Mouse (Mus musculus) embryonic facial prominence, embryonic 10.5 days (tissue): ENCODE measurements around the gene Klhl31. TPM values are rescaled to one million over a fixed set of nuclear protein-coding genes. Genes with fewer than 3 reads are reported as not detected.

Experiments
- DNase-seq: peaks from one replicate; pipeline ENCODE4 v3.0.0-alpha.2; 2017; ENCODE audit warnings: low spot score
- H3K27ac ChIP-seq: fragments of 300-500 bp; sonication (generic); replicated peaks from 2 replicates; pipeline ENCODE4 v1.5.1; 2016; ENCODE audit warnings: mild to moderate bottlenecking
- H3K27me3 ChIP-seq: fragments of 300-500 bp; sonication (generic); replicated peaks from 2 replicates; pipeline ENCODE4 v1.6.1; 2016; ENCODE audit warnings: low read depth, mild to moderate bottlenecking; ENCODE audit not compliant: poor library complexity, severe bottlenecking
- H3K36me3 ChIP-seq: fragments of 300-500 bp; sonication (generic); replicated peaks from 2 replicates; pipeline ENCODE4 v1.6.1; 2016; ENCODE audit warnings: mild to moderate bottlenecking, moderate library complexity
- H3K4me1 ChIP-seq: fragments of 300-500 bp; sonication (generic); 2 replicates; pipeline ENCODE4 v1.6.1; 2016
- H3K4me3 ChIP-seq: fragments of 300-500 bp; sonication (generic); 2 replicates; pipeline ENCODE4 v1.5.1; 2016; ENCODE audit warnings: mild to moderate bottlenecking, moderate library complexity
- H3K9me3 ChIP-seq: fragments of 300-500 bp; sonication (generic); 2 replicates; pipeline ENCODE4 v1.6.1; 2016; ENCODE audit warnings: mild to moderate bottlenecking
- WGBS: fragments of 180-500 bp; shearing (Covaris S2); methylation state at CpG from one replicate; pipeline ENCODE4 v1.1.7; 2016; 5-methylcytosine and 5-hydroxymethylcytosine counted together
- polyA plus RNA-seq: library from polyadenylated mRNA; unstranded; fragments of >200 nt; fragmentation: Nextera tagmentation; extraction: Ambion mirVana; gene quantifications from 2 replicates; pipeline ENCODE4 v1.2.1, GENCODE M21; 2016

Gene Klhl31
- polyA plus RNA-seq, 1 experiment from 2014 or later, result 0.35 TPM

- H3K27ac ChIP-seq, result no peak overlapping the region
- H3K4me3 ChIP-seq, result no peak overlapping the region
- no peaks in the 10 kb centered on the region for H3K36me3 ChIP-seq
- WGBS, result 86% methylated on average over 2 of the region's 2 CpGs
- H3K27me3 ChIP-seq, result no peaks in the 10 kb centered on the region
- H3K9me3 ChIP-seq, result peaks cover 4% of the 10 kb centered on the region; the same call in 1 of the 2 replicates
- H3K4me1 ChIP-seq, result no peaks in the 10 kb centered on the region
- DNase-seq, result no peak
Measured at GRCm38 (mm10) chr9:77673986-77674385, 37.7 kb downstream of the Klhl31 start.

- no peaks in the 10 kb centered on the region for H3K27me3 ChIP-seq
- H3K4me3 ChIP-seq, result no peak overlapping the region
- DNase-seq, result no peak
- no peaks in the 10 kb centered on the region for H3K36me3 ChIP-seq
- WGBS, result 87% methylated on average over 4 of the region's 4 CpGs
- no peak overlapping the region for H3K27ac ChIP-seq
- no peaks in the 10 kb centered on the region for H3K4me1 ChIP-seq
- no peaks in the 10 kb centered on the region for H3K9me3 ChIP-seq
Measured at GRCm38 (mm10) chr9:77684938-77685337, 48.6 kb downstream of the Klhl31 start.

- 84% methylated on average over 5 of the region's 5 CpGs for WGBS
- no peak overlapping the region for H3K27ac ChIP-seq
Measured at GRCm38 (mm10) chr9:77685825-77686500, 49.7 kb downstream of the Klhl31 start.

GRCm38 (mm10) chr9:77692707-77693106 is 56.4 kb downstream of the Klhl31 start:
- no peak for DNase-seq
- H3K27me3 ChIP-seq, result no peaks in the 10 kb centered on the region
- H3K9me3 ChIP-seq, result no peaks in the 10 kb centered on the region
- no peaks in the 10 kb centered on the region for H3K36me3 ChIP-seq
- no peaks in the 10 kb centered on the region for H3K4me1 ChIP-seq
- WGBS, result 84% methylated on average over 7 of the region's 7 CpGs
- no peak overlapping the region for H3K27ac ChIP-seq
- no peak overlapping the region for H3K4me3 ChIP-seq

More at GRCm38 (mm10) chr9:77685825-77686500, 49.7 kb downstream of the Klhl31 start:
- no peak for DNase-seq
- no peaks in the 10 kb centered on the region for H3K9me3 ChIP-seq
- H3K4me1 ChIP-seq, result no peaks in the 10 kb centered on the region
- no peak overlapping the region for H3K4me3 ChIP-seq
- H3K27me3 ChIP-seq, result no peaks in the 10 kb centered on the region
- no peaks in the 10 kb centered on the region for H3K36me3 ChIP-seq

- Histone ChIP-seq H3K27me3 (no peaks in the 10 kb centered on the region), H3K36me3 (no peaks in the 10 kb centered on the region), H3K27ac (no peak overlapping the region), H3K4me3 (no peak overlapping the region), H3K9me3 (no peaks in the 10 kb centered on the region), H3K4me1 (no peaks in the 10 kb centered on the region)
- no peak for DNase-seq
- 95% methylated on average over 1 of the region's 1 CpGs for WGBS
Measured at GRCm38 (mm10) chr9:77693405-77693804, 57.1 kb downstream of the Klhl31 start.

GRCm38 (mm10) chr9:77695586-77695985 is 59.3 kb downstream of the Klhl31 start:
- Histone ChIP-seq H3K36me3 (no peaks in the 10 kb centered on the region), H3K4me3 (no peak overlapping the region), H3K27ac (no peak overlapping the region), H3K9me3 (no peaks in the 10 kb centered on the region), H3K27me3 (no peaks in the 10 kb centered on the region), H3K4me1 (no peaks in the 10 kb centered on the region)
- DNase-seq, result no peak
- WGBS, result 86% methylated on average over 5 of the region's 5 CpGs

- WGBS, result 89% methylated on average over 4 of the region's 4 CpGs
- Histone ChIP-seq H3K36me3 (no peaks in the 10 kb centered on the region), H3K4me3 (no peak overlapping the region), H3K27ac (no peak overlapping the region), H3K27me3 (no peaks in the 10 kb centered on the region), H3K9me3 (no peaks in the 10 kb centered on the region), H3K4me1 (no peaks in the 10 kb centered on the region)
- no peak for DNase-seq
Measured at GRCm38 (mm10) chr9:77703476-77703875, 67.2 kb downstream of the Klhl31 start.

- Histone ChIP-seq H3K4me1 (no peaks in the 10 kb centered on the region), H3K36me3 (no peaks in the 10 kb centered on the region), H3K27me3 (no peaks in the 10 kb centered on the region), H3K4me3 (no peak overlapping the region), H3K27ac (no peak overlapping the region), H3K9me3 (no peaks in the 10 kb centered on the region)
- 84% methylated on average over 4 of the region's 4 CpGs for WGBS
- DNase-seq, result no peak
Measured at GRCm38 (mm10) chr9:77704108-77704507, 67.8 kb downstream of the Klhl31 start.

GRCm38 (mm10) chr9:77706515-77706914 is 70.2 kb downstream of the Klhl31 start:
- Histone ChIP-seq H3K4me3 (no peak overlapping the region), H3K4me1 (no peaks in the 10 kb centered on the region), H3K9me3 (no peaks in the 10 kb centered on the region), H3K27me3 (no peaks in the 10 kb centered on the region), H3K27ac (no peak overlapping the region), H3K36me3 (no peaks in the 10 kb centered on the region)
- 83% methylated on average over 6 of the region's 6 CpGs for WGBS
- DNase-seq, result no peak

- no peak overlapping the region for H3K4me3 ChIP-seq
- 78% methylated on average over 9 of the region's 9 CpGs for WGBS
- no peaks in the 10 kb centered on the region for H3K9me3 ChIP-seq
- H3K27me3 ChIP-seq, result no peaks in the 10 kb centered on the region
- H3K4me1 ChIP-seq, result no peaks in the 10 kb centered on the region
- no peak overlapping the region for H3K27ac ChIP-seq
- DNase-seq, result no peak
- H3K36me3 ChIP-seq, result no peaks in the 10 kb centered on the region
Measured at GRCm38 (mm10) chr9:77707433-77708139, 71.3 kb downstream of the Klhl31 start.

GRCm38 (mm10) chr9:77708950-77709349 is 72.7 kb downstream of the Klhl31 start:
- Histone ChIP-seq H3K36me3 (no peaks in the 10 kb centered on the region), H3K4me1 (no peaks in the 10 kb centered on the region), H3K9me3 (no peaks in the 10 kb centered on the region), H3K4me3 (no peak overlapping the region), H3K27ac (no peak overlapping the region), H3K27me3 (no peaks in the 10 kb centered on the region)
- WGBS, result 80% methylated on average over 5 of the region's 5 CpGs
- no peak for DNase-seq
